ENCODE assay signal across 17 mouse cellular contexts in genomic region chr9:20731797-20732196, GRCm38 (mm10). TPM values are rescaled to one million over a fixed set of nuclear protein-coding genes. Genes with fewer than 3 reads are reported as not detected.
"Had no signal": no experiment of that assay in that cellular context is flagged by ENCODE, and none has a peak within 500 bp of the region (broad histone marks: within the 10 kb centered on the region; RNA-seq: fewer than 3 reads in every experiment).

No protein-coding gene starts in this region.

- ATAC-seq: midbrain, embryonic 13.5 days; midbrain, embryonic 15.5 days had no signal

- H3K9ac ChIP-seq: lung, embryonic 14.5 days; midbrain, embryonic 13.5 days; midbrain, embryonic 15.5 days; neural tube, embryonic 12.5 days; stomach, embryonic 15.5 days had no signal

- H3K4me2 ChIP-seq: lung, embryonic 14.5 days; midbrain, embryonic 11.5 days; midbrain, embryonic 13.5 days; midbrain, embryonic 15.5 days; neural tube, embryonic 12.5 days; stomach, embryonic 15.5 days had no signal

- DNase-seq: lung, adult 18-20 months; lung, embryonic 14.5 days; lung, postnatal 10 days; right cerebral cortex, postnatal 14 days; thymus, adult 2 months; thymus, postnatal 25 days; thymus, postnatal 4 days had no signal

- H3K36me3 ChIP-seq: midbrain, embryonic 13.5 days; midbrain, embryonic 15.5 days; neural tube, embryonic 12.5 days; stomach, embryonic 15.5 days had no signal

- H3K27ac ChIP-seq: macrophage; midbrain, embryonic 13.5 days; midbrain, embryonic 15.5 days; neural tube, embryonic 12.5 days; stomach, embryonic 15.5 days; stomach, postnatal 0 days had no signal

- H3K9me3 ChIP-seq: megakaryocyte, embryonic 14.5 days; midbrain, embryonic 13.5 days; midbrain, embryonic 15.5 days; neural tube, embryonic 12.5 days; stomach, embryonic 15.5 days had no signal

- H3K4me3 ChIP-seq: megakaryocyte, embryonic 14.5 days; midbrain, embryonic 13.5 days; midbrain, embryonic 15.5 days; neural tube, embryonic 12.5 days; stomach, embryonic 15.5 days had no signal

RNA-seq across cellular contexts. Expression of gene Olfm2, which starts 14.4 kb away (rescaled TPM):
- total RNA-seq: monocyte, adult 5-6 weeks; neutrophil, adult 5-6 weeks had no signal
- polyA plus RNA-seq: macrophage had no signal
